Mouse (Mus musculus) thymus, adult 18-20 months (tissue): ENCODE data around the gene Kcnk16.
"Not testable (repeated sequence)": the region's sequence is repeated elsewhere in the genome, so short reads cannot be mapped to it uniquely, and the experiment has no call there.

Experiments
- DNase-seq, 2 experiments: peaks; one replicate each; pipeline ENCODE4 v3.0.0; 2022; ENCODE audit warnings: mixed read lengths in 2 of 2

Gene Kcnk16

DNA sequence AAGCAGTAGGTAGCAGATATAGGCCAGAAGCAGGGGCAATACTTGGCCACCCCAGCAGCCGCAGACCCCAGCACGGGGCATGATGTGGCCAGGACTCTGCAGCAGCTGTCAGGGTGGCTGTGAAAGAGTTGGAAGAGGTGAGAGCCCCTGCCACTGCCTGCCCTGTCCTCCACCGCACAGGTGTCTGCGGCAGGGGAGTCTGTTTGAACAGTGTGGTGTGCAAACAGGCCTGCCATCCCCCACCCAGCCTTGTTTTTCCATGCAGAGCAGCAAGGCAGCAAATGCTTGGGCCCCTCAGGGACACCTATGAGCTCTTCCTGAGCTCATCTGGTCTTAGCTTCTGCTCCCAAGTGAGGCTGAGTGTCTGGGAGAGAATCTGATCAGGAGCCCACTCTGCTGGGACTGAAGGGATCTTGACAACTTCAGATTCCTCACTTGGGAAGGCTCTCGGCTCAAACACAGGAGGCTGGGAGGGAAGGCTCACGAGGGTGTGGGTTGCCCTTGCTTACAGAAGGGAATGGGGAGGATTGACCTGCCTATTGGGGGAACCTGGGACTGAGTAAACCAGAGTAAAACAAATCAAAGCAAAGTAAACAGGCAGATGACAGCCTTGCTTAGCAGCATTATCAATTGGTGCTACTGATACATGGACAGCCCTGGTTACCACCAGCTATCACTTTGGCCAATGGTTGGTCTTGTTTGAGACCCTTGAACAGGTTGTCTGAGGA, at the start of gene Kcnk16:
TSS of gene Kcnk16 (minus strand) at position 118 of the 728 bp plus-strand sequence.
- DNase-seq = no peak

DNA sequence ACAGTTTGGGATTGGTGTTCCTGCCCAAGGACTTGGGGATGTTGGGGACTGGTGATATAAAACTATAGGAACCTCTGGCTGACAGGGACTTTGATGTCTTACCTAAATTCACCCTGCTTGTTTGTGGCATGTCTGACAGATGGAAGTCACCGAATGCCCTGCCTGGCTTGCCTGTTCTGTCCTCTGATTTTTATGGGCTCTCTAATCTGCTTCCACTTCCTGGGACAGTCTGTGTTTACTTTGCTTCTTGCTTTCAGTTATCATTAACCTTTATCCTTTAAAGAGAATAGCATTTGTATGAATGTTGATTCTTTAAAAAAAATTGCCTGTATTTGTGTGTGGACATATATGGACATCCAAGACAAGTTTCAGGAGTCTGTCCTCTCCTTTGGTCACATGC, 46.1 kb upstream of the Kcnk16 start:
- DNase-seq = no peak

DNA sequence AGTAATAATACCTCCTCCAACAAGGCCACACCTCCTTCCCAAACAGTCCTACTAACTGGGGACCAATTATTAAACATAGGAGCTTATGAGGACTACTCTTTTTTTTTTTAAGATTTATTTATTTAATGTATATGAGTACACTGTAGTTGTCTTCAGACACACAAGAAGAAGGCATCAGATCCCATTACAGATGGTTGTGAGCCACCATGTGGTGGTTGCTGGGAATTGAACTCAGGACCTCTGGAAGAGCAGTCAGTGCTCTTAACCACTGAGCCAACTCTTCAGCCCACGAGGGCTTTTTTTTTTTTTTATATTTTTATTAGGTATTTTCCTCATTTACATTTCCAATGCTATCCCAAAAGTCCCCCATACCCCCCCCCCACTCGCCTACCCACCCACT, 36.1 kb upstream of the Kcnk16 start:
- not testable (repeated sequence) for DNase-seq

DNA sequence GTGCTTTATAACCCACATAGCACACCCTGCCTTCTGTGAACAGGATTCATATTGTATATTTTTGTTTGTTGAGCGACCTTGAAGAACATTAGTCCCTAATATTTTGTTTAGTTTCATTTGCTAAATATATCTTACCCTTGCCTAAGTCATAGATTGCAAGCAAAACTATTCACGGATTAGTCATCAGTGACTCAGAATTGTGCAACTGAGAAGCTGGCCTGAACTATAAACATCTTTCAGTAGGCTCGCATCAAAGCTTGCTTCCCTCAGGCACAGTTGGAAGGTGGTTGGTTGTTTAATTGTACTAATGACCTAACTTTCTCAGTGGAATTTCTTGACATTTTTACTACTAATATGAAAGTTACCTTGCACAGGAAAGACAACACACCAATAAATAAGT, 29.1 kb upstream of the Kcnk16 start:
- DNase-seq = no peak

DNA sequence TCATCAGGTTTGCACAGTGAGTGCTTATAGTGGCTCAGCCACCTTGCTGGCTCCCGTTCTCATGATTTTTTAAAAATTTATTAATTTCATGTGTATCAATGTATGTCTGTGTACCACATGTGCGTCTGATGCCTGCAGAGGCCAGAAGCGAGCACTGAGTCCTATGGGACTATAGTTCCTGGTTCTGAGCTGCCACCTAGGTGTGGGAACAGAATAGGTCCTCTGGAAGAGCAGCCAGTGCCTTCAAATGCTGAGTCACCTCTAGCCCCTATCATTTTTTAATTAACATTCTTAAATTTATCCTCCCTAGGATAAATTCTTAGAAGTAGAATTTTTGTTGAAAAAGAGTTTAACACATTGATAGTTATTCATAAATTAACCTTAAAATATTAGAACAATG, 28.6 kb upstream of the Kcnk16 start:
- no peak for DNase-seq

DNA sequence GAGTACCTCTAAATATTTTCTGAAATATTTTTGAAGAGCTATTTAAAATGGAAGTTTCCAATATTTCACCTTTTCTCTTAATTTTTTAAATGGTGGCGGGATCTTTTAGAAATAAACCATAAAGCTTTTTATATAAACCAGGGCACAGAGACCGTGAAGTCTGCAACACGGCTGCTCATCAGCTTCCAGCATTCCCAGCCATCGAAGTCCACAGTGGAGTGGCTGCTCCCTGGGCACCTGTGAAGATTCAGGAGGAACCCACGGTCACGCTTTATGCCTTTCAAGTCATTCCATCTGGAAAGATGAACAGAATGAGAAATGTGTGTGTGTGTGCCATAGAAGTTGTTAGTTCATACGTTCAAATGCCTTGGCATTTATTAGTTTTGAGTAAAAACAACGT, 25.9 kb upstream of the Kcnk16 start:
- no peak for DNase-seq

DNA sequence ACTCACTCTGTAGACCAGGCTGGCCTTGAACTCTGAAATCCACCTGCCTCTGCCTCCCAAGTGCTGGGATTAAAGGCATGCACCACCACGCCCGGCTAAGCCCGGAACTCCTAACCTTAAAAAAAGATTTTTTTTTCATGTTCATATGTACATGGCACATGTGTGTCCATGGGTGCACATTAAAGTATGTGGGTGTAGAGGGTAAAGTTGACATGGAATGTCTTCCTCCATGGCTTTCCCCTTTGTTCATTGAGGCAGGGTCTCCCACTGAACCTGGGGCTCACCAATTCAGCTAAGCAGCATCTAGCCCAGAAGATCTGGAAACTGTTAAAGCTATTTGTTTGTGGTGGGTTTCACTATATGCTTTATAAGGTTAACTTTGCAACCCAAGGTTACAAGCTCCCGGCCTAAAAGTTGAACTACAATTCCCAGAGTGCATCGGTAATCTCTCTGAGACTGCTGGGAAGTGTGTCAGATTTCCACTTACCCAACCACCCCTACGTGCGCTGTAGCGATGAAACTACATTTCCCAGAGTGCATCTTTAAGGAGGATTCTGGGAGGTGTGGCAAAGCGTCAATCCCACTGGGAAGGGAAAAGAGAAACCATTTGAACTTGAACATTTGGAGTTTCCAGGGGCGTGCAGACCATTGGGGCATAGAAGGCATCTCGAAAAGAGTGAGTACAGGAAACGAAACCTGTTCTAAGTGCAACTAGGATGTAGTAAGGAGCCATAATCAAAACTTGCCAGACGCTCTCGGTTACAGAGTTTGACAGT, 25.3 kb upstream of the Kcnk16 start, which contains the start of gene Nudt13:
TSS of gene Nudt13 (plus strand) at position 581 of the 776 bp plus-strand sequence.
- peak; percentile 57 to 79 for DNase-seq

DNA sequence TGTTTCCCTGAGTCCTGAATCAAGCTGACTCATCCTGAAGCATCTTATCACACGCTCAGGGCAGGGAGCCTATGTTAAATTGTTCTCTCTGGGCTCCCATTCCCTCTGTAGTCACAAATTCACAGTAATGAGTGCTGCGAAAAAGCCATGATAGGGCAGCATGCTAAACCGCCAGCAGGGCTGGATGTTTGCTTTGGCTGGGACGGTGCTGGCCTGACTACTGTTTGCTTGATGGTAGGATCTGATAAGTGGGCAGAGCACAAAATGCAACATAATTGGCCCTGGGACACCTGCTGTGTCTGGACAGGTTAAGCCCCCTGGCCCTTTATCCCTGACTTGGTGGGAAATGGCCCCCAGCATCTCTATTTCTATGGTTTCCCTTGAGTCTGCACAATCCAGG, 22.4 kb upstream of the Kcnk16 start:
- no peak for DNase-seq

DNA sequence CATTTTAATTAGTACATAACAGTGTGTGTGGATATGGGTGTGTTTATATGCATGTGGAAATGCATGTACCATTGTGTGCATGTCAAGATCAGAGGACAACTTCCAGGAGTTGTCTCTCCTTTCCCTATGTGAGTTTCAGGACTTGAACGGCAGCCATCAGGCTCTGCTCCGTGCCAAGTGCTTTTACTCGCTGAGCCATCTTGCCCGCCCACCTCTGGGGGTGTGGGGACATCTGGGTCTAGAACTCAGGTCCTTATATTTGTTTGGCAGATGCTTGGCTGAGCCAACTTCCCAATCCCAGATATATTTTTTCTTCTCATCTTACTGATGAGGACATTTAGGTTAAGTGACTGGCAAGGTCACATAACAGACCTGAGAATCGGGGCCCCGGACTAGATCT, 578 bp downstream of the Kcnk16 start:
- DNase-seq = no peak

DNA sequence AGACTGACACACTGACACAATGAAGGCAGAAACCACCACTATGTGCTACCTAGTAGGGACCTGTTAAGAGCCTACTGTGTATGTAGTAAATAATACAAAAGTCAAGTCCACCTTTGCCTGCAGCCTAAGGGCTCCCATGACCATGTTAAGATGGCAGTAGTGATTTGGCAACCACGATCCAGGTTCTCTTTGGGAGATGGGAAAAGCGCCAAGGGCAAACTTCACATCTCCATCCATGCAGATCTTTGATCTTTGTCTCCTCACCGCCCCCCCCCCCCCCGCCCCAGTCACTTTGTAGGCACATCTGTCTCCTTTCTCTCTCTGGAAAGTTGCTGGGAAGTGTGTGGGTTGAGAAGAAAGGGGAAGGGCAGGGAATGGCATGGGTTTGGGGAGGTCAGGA, 6.7 kb downstream of the Kcnk16 start:
- no peak for DNase-seq

DNA sequence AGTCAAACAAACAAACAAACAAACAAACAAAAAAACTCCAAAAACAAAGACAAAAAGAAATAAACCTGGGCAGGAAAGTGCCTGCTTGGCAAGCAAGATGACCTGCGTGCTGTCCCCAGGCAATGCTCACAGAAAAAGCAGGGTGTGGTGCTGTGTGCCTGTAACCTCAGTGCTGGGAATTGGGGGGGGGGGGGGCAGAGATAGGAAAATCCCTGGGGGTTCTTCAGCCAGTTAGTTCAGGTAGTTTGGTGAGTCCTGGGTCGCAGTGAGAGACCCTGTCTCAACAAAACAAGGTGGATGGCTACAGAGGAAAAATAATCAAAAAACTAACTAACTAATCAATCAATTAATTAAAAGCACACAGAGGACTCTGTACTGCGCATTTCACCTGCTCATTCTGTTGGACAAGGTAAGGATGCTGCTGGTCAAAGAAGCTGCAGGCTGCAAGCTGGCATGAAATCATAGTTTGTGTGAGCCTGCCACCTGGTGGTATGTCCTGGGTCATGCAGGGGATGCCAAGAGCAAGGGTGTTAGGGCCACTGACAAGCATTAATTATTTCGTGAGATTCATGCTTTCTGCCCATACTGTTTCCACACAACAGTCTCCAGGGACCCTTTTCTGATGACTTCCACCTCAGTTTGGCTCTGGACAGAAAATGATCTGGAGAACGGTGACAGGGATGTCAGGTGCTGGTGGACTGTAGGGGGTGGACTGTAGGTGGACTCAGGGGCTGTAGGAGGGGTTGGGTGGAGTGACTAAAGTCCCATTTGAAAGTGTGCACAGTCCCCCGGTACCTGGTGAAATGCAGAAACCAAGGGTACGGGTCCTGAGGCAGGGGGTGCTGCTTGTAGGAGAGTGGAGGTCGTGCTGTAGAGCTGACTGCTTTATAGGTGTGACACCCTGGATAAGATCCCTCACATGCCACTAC, 10.6 kb downstream of the Kcnk16 start:
- DNase-seq = peak; percentile 36 to 37

DNA sequence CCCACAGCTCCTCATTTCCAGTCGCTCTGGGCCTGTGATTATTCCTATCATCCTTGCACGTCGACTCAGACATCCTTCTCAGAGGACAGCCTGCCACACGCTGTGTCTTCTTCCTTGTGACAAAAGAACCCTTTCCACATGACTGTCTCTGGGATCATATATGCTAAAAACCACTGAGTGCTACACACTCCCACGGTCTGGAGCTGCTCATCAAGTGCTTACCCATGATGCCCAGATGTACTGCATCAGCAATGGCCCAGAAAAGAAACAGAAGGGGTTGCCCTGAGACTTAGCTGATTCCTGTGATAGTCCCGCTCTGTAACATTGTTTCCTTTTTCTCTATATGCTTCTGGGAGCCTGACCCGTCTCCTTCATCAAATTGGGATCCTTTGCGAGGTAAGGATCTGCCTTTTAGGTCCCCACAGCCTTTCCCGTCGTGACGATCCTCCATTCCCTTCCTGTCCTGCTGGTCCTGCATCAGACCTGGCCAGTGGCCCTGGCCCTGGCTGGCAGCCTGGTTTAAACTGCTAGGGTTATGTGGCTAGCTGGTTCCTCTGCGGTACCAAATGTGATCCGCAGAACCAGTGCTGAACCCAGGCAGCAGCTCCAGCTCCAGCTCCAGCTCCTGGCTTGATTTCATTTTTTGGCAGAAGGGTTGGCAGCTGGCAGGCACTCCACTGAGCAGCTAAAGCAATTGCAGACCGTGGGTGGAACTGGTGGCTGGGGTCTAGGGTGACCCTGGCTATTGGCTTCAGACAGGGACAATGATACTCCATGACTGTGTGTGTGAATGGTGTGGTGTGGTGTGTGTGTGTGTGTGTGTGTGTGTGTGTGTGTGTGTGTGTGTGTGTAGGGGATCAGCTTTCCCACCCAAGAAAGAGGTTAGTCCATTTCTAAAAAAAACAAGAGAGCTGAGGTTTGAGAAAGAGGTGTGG, 18.5 kb downstream of the Kcnk16 start:
- DNase-seq = no peak

DNA sequence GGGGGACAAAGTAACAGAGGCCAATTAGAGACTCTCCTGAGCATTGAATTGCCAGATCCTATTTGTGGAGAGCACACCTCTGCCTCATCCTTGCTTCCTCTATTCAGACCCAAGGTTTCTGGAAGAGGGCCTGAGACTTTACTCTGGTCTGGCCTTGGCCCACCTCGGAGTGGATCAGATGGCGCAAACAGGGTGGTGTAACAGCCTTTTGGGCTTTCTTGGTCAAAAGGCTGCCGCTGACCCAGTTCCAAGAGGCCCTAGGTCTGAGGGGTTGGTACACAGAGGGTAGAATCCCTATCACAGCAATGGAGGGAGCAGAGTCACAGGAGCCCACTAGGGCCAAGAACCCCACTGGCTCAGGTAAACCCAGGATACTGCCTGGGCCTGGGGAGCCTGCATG, 21.0 kb downstream of the Kcnk16 start:
- no peak for DNase-seq

DNA sequence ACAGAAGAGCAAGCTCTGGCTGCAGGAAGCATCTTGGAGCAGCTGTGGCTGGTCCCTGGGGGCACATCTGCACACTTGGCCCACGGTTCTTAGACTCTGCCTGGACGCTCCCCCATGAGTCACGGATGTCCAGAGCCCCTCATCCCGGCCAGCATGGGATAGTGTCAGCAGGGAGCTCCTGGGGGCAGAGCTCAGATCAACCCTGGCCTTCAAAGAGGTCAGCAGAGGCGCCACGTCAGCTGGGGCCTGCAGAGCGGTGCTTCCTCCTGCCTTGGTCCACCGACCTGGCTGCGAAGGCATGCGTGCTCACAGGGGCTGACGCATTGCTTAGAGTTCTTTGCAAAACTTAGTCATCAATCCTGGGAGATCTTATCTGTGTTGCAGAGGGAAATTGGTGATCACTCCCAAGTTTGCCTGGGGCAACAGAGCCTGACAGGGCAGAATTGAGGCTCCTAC, 22.2 kb downstream of the Kcnk16 start:
- no peak for DNase-seq

DNA sequence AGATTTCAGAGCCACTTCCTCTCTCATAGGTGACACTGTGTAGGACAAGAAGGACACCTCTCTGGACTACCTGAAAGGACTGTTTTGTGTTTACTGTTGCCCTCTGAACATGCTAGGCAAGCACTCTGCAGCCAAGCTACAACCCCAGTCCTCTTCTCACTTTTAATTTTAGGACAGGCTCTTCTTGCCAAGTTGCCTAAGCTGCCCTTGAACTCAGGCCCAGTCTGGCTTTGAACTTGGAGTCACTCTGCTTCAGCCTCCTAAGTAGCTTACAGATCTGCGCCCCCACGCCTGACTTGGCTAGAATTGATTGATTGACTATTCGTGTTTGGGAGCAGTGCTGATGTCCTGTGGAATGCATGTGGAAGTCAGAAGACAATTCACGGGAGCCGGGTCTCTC, 23.1 kb downstream of the Kcnk16 start:
- no peak for DNase-seq

DNA sequence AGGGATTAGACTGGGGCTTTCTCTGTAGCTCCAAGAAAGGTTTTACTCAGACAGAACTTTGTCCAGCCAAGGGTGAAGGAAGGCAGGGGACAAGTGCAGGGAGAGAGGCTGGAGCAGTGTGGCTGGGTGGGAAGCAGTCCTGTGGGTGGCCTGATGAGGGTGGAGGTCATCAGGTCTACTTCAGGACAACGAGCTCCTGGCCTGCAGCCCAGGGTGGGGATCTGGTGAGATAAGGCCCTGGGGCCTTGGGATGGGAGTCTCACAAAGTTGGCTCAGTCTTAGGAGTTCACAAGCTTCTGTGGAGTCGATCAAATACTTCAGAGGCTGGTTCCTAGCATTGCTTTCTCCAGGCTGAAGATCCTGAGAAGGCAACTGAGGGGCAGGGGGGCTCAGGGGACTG, 23.7 kb downstream of the Kcnk16 start:
- no peak for DNase-seq

DNA sequence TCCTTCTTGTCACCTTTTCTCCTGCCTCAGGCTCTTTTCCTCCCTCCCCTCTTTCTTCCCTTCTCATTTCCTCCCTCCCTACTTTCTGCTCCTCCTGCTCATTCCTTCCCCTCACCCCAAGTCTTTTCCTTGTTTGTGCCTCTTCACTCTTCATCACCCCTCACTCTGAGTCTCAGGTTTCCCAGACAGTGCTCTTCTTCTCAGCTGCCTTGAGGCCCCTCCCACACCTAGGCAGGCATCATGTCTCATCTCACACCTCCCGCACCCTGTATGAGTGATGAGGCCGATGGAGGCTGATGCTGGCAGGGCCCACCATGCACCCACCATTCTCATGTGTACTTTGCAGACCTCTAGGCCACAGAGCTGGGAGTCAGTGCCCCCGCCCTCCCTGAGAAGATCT, 25.8 kb downstream of the Kcnk16 start:
- DNase-seq = no peak

DNA sequence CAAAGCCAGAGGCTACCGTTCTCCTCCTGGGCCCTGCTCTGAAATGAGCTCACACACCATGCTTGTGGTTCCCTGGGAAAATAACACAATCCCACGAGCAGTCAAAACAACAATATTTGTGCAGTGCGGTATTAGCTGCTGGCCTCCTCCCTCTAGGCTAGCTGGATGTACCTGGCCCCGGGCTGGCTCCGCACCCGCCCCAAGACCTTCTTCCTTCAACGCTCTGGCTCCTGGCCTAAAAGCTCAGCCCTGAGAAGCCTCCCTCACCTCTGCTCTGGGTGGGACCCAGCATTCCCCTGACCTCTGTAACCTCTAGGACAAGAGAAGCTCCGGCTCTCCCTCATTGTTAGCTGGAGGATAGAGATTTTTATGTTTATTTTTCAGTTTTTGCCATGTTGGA, 26.5 kb downstream of the Kcnk16 start:
- DNase-seq = no peak

DNA sequence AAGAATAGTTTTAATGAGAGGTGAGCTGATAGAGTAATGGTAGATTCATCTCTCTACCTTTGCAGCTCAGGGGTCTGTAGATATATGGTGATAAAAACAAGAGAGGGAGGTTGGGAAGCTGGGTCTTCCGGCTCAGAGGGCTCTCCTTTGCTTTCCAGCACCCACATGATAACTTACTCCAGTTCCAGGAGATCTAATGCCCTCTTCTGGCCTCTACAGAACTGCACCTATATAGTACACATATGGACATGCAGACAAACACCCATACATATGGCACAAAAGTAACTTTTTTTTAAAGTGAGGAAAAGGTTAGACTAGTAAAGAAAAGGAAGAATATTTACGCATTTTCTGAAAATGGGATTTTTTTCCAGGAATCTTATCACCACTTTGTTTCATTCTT, 34.6 kb downstream of the Kcnk16 start:
- DNase-seq = no peak

DNA sequence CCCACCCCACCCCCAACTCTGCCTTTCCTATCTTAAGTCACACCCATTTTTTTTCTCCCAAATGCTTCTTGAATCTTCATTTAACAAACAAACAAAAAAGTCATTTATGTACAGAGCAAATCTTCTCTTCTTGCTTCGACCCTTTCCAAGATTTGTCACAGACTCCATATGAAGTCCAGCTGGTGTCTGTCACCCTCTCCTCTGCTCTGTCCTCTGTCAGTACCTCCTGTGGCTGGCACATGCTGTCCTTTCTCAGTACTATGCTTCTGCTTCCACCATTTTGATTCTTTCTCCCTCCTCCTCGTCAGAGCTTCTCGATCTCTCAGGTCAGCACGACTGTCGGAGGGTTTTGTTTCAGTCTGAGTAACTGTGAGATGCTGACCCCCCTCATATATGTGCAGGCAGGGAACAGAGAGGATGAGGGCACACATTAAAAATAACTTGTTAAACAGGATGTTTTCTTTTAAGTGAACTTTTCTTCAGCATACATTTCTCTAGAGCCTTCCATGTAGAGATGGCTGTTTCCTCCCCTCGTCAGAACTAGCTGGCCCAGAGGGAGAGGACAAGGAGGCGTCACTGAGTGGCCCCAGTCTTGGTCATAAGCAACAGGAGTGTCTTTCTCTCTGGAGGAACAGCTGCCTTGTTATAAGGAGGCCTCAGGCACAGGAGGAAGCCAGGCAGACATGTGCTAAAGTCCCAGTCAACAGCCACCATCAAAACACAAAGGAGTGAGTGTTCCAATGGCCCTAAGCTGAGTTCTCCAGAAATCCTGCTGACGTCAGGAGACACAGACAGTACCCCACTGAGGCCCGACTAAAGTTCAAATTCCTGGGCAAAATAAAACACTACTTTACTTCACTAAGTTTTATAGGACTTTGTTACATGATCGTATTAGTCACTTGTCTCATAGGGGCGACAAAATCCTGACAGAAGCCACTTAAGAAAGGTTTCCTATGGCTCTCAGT, 35.7 kb downstream of the Kcnk16 start:
- DNase-seq = no peak

DNA sequence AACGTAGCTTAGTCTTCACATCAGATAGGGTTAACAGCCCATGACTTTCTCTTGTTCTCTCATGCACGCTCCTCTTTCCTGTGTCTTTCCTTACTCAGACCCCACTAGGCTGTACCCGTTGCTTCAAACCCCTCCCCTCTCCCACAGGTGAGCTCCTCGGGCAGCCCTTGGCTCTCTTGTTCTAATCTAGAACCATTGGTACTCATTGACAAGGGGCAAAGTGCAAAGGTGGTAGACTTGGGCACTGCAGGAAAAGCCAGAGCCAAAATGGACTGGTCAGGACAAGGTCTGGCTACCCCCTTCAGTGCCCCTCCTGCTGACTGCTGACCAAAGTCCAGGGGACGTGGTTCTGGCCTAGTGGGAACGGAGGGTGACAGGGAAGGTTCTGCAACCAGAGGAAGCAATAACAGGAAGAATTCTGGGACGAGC, 38.9 kb downstream of the Kcnk16 start:
- DNase-seq = no peak
